Mouse (Mus musculus): ENCODE measurements at regions not wholly inside any gene's neighbourhood (a gene's known extent, or its start where the extent isn't known, plus 50 kb on each side); places are given as distances from the start of the nearest gene placed in this dataset.

DNA sequence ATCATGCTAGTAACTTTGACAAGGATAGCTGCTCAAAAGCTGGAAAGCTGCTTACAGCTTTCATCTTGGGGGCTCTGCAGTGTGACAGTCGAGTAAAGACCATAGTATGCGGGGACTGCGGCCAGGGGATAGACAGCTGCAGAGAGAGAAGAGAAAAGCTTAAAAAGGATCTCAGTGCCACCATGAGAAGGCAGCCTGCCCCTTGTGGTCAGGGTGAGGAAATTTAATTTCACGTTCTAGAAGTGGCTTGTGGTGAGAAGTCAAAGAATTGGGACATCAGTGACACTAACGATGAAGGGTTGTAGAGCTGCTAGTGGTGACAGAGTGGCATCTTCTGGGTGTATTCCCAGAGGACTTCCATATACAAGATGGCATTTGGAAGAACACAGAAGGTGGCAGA, 116.7 kb upstream of the Ttc29 start:
- Histone ChIP-seq H3K4me1 (no peaks in the 10 kb centered on the region), H3K4me3 (no peak overlapping the region), H3K9ac (no peak overlapping the region), H3K9me3 (no peaks in the 10 kb centered on the region), H3K27me3 (replicated peaks) (no peaks in the 10 kb centered on the region), H3K36me3 (no peaks in the 10 kb centered on the region), H3K27ac (no peak overlapping the region), H3K4me2 (replicated peaks) (no peak overlapping the region)
- ATAC-seq (ENCODE audit: low FRiP score, low read depth) = no peak
- WGBS = 71% methylated on average over 5 of the region's 5 CpGs

DNA sequence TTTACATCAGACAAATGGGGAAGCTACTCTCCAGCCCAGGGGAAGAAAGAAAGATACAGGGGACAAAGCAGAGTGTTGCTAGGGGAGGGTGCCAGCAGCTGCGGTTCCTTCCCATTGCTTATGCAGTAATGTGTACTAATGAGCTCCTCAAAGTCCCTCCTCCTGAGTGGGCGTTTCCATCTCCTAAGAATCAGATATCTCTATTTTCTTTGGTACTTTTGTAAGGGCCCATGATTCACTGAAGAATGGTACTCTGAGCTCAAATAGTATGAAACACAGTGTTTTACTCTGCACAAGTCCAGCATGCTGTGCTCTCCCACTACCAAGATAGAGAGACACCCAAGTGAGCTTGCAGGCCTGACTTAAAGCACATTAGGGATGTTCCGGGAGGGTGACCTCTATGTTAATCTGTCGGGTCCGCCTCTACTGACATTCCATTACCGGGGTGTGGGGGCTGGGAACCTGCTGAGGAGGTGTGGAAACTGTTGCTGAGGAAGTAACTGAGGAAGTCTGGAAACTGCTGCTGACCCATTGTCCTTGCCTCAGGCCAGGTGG, 114.8 kb upstream of the Ttc29 start:
- peak; percentile 79 for ATAC-seq (ENCODE audit: low FRiP score, low read depth)
- H3K27me3 ChIP-seq (replicated peaks) = no peaks in the 10 kb centered on the region
- no peak overlapping the region for H3K9ac ChIP-seq
- H3K4me3 ChIP-seq = no peak overlapping the region
- H3K9me3 ChIP-seq = no peaks in the 10 kb centered on the region
- no peak overlapping the region for H3K27ac ChIP-seq
- H3K4me1 ChIP-seq = no peaks in the 10 kb centered on the region
- WGBS = 26% methylated on average over 6 of the region's 6 CpGs
- H3K36me3 ChIP-seq = no peaks in the 10 kb centered on the region
- H3K4me2 ChIP-seq (replicated peaks) = no peak overlapping the region

DNA sequence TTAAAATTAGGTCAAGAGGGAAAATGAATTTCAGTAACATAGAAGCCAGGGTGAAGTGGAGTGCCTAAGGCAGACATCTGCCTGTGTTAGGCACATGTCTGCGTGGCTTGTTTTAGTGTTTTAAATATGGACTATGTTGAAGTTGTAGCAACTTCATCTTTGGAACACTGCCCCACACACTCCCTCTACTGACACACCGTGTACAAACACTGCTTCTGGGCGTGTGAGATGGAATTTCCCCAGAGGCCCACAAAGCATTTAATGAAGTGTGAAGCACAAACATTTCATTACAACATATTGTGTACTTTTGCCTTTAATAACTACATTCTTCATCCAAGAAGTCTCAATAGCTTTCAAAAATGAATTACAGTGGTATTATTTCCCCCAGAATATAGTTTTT, 114.0 kb upstream of the Ttc29 start:
- H3K4me1 ChIP-seq = no peaks in the 10 kb centered on the region
- no peak overlapping the region for H3K4me2 ChIP-seq (replicated peaks)
- no peaks in the 10 kb centered on the region for H3K27me3 ChIP-seq (replicated peaks)
- no peaks in the 10 kb centered on the region for H3K9me3 ChIP-seq
- 65% methylated on average over 3 of the region's 3 CpGs for WGBS
- no peak overlapping the region for H3K4me3 ChIP-seq
- H3K9ac ChIP-seq = no peak overlapping the region
- no peak for ATAC-seq (ENCODE audit: low FRiP score, low read depth)
- H3K36me3 ChIP-seq = no peaks in the 10 kb centered on the region
- no peak overlapping the region for H3K27ac ChIP-seq

DNA sequence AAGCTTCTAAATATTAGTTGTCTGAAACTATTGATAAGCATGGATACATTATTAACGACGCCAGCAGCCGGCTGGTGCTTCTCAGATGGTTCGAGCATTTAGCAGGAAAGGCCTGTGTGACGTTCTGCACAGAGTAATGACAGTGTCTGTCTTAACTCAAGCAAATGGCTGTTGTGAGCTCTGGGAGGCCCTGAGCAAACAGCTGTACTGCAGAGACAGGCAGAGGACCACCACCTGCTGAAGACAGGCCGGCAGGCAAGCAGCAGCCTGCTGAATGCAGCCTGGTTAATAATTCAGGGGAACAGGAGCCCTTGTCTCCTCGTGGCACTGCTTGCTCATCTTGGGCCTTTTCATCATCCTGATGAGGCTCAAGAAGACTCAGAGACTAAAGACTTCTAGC, 105.8 kb upstream of the Ttc29 start:
- no peaks in the 10 kb centered on the region for H3K36me3 ChIP-seq
- H3K27ac ChIP-seq = no peak overlapping the region
- H3K4me3 ChIP-seq = no peak overlapping the region
- no peaks in the 10 kb centered on the region for H3K4me1 ChIP-seq
- H3K9ac ChIP-seq = no peak overlapping the region
- H3K4me2 ChIP-seq (replicated peaks) = no peak overlapping the region
- WGBS = 50% methylated on average over 7 of the region's 7 CpGs
- H3K9me3 ChIP-seq = no peaks in the 10 kb centered on the region
- H3K27me3 ChIP-seq (replicated peaks) = no peaks in the 10 kb centered on the region
- ATAC-seq (ENCODE audit: low FRiP score, low read depth) = no peak

DNA sequence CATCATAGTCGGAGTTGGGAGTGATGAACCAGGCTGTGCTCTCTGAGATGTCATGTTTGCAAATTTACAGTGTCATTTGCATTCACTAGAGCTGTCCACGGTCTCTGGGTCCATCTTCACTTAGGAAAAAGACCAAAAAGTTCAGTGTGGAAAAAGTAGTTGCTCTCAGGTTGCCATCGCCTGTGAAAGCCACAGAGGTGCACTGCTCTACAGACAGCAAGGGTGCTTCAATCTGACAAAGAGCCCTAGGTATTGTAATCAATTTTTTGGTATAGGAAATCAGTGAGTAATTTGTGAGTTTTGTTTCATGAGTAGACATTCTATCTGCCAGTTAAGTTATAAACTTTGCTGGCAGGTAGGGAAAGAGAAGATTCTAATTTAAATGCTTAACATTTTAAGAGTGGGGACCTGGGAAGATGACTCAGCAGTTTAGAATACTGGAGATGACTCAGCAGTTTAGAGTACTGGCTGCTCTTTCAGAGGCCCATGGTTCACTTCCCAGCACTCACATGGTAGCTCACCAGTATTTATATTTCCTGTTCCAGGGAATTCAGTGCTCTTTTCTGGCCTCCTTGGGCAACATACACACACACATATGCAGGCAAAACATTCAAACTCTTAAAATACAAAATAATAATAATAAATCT, 103.0 kb upstream of the Ttc29 start:
- ATAC-seq (ENCODE audit: low FRiP score, low read depth) = no peak
- H3K4me1 ChIP-seq = no peaks in the 10 kb centered on the region
- no peak overlapping the region for H3K4me2 ChIP-seq (replicated peaks)
- no peaks in the 10 kb centered on the region for H3K9me3 ChIP-seq
- H3K27me3 ChIP-seq (replicated peaks) = no peaks in the 10 kb centered on the region
- 86% methylated on average over 3 of the region's 3 CpGs for WGBS
- H3K4me3 ChIP-seq = no peak overlapping the region
- H3K9ac ChIP-seq = no peak overlapping the region
- H3K27ac ChIP-seq = no peak overlapping the region
- H3K36me3 ChIP-seq = no peaks in the 10 kb centered on the region

DNA sequence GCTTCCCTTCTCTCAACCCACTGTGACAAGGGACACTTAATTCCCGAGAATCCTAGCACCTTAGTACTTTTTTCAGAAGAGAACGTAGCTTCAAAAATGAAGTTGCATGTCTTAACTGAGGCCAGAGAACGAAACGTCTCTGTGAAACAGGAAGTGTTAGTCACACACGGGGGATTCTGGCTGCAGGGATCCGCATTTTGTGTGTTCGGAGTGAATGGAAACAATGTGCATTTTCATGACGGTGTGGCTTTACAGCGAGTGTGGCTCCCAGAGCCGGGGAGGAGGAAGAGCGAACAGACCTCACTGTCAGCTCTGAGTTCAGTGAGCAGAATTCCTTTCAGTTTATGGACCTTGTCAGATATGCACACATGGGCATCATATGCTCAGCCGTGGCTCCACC, 100.0 kb upstream of the Ttc29 start:
- no peaks in the 10 kb centered on the region for H3K36me3 ChIP-seq
- H3K9ac ChIP-seq = no peak overlapping the region
- no peaks in the 10 kb centered on the region for H3K9me3 ChIP-seq
- no peak overlapping the region for H3K4me3 ChIP-seq
- no peak overlapping the region for H3K27ac ChIP-seq
- no peaks in the 10 kb centered on the region for H3K4me1 ChIP-seq
- H3K4me2 ChIP-seq (replicated peaks) = 0 out of 2 replicates have a peak overlapping the region, but pooled peaks have one; percentile 2
- no peak for ATAC-seq (ENCODE audit: low FRiP score, low read depth)
- no peaks in the 10 kb centered on the region for H3K27me3 ChIP-seq (replicated peaks)
- WGBS = 51% methylated on average over 12 of the region's 12 CpGs

DNA sequence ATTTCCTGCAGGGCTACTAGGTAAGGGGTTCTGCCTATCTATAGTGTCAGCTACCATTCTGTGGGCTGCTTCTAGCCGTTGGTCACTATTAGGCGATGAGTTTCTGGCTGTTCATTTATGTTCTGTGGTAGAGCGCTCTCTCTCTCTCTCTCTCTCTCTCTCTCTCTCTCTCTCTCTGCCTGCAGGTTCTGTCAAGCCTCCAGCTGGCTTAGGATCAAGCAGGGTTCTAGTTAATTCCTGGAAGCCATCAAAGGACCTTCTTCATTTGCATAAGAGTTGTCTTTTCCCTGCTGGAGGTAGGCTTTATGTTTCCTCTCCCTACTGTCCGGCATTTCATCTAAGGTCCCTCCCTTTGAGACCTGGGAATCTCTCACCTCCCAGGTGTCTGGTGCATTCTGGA, 98.6 kb upstream of the Ttc29 start:
- no peak overlapping the region for H3K4me2 ChIP-seq (replicated peaks)
- H3K4me3 ChIP-seq = no peak overlapping the region
- H3K9ac ChIP-seq = no peak overlapping the region
- ATAC-seq (ENCODE audit: low FRiP score, low read depth) = no peak
- no peak overlapping the region for H3K27ac ChIP-seq
- no peaks in the 10 kb centered on the region for H3K4me1 ChIP-seq
- H3K36me3 ChIP-seq = no peaks in the 10 kb centered on the region
- 39% methylated on average over 4 of the region's 4 CpGs for WGBS
- no peaks in the 10 kb centered on the region for H3K27me3 ChIP-seq (replicated peaks)
- H3K9me3 ChIP-seq = no peaks in the 10 kb centered on the region

DNA sequence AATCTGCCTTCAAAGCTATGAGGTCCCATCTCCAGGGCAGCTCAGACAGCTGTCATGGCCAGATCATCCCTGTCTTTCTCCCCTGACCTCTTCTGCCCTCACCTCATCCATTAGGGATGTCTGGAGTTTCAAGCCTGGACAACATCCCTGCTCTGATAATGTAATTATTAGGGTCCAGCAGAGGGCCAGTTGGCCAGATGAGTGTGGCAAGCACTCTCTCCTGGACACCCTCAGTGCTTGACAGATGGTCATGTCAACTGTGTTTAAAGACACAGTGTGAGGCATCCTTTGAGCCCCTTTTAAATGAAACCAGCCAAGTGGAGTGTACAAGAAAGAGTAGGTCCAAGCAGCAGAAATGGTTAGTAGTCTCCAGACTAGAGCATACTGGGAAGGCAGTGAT, 95.9 kb upstream of the Ttc29 start:
- Histone ChIP-seq H3K4me2 (replicated peaks) (no peak overlapping the region), H3K4me1 (no peaks in the 10 kb centered on the region), H3K27ac (no peak overlapping the region), H3K4me3 (no peak overlapping the region), H3K9ac (no peak overlapping the region), H3K9me3 (no peaks in the 10 kb centered on the region), H3K27me3 (replicated peaks) (no peaks in the 10 kb centered on the region), H3K36me3 (no peaks in the 10 kb centered on the region)
- no peak for ATAC-seq (ENCODE audit: low FRiP score, low read depth)

DNA sequence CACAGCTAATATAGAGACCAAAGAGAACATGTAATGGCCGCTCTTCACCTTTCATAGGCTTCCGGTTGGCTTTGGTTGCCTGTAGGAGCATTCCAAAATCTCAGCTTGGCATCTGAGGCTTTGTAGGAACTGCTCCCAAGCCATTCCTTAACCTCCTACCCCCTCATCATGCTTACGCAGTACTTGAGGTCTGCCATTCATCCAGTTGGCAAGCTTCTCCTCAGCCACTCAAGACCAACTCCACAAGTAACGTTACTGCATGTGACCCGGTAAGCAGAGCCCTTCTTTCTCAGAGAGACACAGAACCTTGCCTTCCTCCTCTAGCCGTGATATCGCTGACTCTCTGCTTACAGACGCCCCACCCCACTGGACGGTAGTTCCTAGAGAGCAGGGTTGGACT, 94.6 kb upstream of the Ttc29 start:
- ATAC-seq (ENCODE audit: low FRiP score, low read depth) = no peak
- Histone ChIP-seq H3K27me3 (replicated peaks) (no peaks in the 10 kb centered on the region), H3K4me1 (no peaks in the 10 kb centered on the region), H3K9ac (no peak overlapping the region), H3K4me3 (no peak overlapping the region), H3K36me3 (no peaks in the 10 kb centered on the region), H3K27ac (no peak overlapping the region), H3K4me2 (replicated peaks) (no peak overlapping the region), H3K9me3 (no peaks in the 10 kb centered on the region)
- 94% methylated on average over 9 of the region's 9 CpGs for WGBS

DNA sequence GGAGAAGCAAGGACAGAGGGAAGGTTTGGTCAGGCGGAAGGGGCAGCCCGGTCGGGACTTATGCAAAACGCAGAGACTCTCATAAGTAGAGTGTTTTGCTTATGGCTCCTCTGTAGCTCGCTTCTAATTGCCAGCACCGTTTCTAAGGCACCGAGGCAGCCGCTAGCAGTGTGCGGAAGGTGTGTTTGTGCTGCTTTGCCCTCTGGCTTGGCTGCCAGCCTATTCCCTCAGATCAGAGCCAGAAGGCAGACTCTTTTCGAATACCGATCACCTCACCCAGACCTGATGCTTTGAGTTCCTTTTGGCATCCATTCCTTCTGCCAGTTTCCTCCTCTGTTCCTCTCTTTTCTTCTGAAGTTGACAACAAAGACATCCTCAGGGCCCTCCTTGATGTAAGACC, 93.4 kb upstream of the Ttc29 start:
- Histone ChIP-seq H3K27ac (no peak overlapping the region), H3K9ac (no peak overlapping the region), H3K4me2 (replicated peaks) (no peak overlapping the region), H3K36me3 (no peaks in the 10 kb centered on the region), H3K4me3 (no peak overlapping the region), H3K27me3 (replicated peaks) (no peaks in the 10 kb centered on the region), H3K4me1 (no peaks in the 10 kb centered on the region), H3K9me3 (no peaks in the 10 kb centered on the region)
- no peak for ATAC-seq (ENCODE audit: low FRiP score, low read depth)
- WGBS = 77% methylated on average over 11 of the region's 11 CpGs

DNA sequence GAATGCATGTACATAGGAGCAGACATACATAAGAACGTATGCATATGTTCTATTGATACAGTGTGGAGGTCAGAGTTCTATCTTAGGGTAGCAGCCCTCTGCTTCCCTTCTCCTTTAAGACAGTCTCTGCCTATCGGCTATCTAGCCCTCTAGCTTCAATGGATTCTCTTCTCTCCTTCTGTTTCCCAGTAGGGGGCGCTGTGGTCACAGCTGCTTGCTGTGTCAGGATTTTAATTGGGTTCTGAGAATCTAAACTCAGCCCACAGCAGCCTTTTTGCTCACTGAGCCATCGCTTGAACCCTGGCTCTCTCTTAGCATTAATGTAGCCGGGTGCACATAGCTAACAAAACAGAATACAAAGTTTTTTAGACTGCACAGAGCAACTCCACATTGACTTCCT, 88.8 kb upstream of the Ttc29 start:
- Histone ChIP-seq H3K4me2 (replicated peaks) (no peak overlapping the region), H3K27ac (no peak overlapping the region), H3K4me3 (no peak overlapping the region), H3K36me3 (no peaks in the 10 kb centered on the region), H3K9me3 (no peaks in the 10 kb centered on the region), H3K27me3 (replicated peaks) (no peaks in the 10 kb centered on the region), H3K9ac (no peak overlapping the region), H3K4me1 (no peaks in the 10 kb centered on the region)
- ATAC-seq (ENCODE audit: low FRiP score, low read depth) = no peak
- 52% methylated on average over 5 of the region's 5 CpGs for WGBS

DNA sequence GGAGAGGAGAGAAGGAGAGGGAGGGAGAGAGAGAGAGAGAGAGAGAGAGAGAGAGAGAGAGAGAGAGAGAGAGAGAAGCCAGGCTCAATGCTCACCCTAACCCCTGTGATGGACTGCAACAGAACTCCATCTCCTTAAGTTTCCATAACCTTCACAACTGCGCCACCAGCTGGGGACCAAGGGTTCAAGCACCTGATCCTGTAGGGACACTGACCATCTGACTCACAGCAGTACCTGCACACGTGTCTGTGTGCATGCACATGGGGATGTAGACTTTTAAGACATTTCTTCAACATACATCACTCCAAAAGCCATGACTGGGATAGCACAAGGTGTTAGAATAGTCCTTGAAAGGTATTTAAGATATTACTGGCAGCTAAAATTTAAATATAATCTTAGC, 85.2 kb upstream of the Ttc29 start:
- 18% methylated on average over 2 of the region's 2 CpGs for WGBS
- ATAC-seq (ENCODE audit: low FRiP score, low read depth) = no peak
- no peaks in the 10 kb centered on the region for H3K36me3 ChIP-seq

DNA sequence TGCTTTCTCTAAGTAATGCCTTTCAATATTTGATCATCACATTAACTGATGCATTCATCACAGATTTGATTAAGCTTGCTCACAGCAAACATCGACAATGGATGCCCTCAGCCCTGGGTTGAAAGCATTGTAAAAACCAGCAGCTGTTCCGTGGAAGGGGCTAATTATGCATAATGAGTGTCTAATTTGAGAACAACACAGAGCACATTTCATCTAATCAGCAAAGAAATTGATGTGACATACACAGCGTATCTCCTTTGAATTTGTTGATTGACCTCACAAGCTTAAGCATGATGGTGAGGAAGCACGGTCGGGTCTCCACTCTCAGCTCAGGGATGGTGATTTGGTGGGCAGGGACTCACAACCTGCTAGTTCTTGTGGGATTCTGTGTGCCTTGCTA, 84.0 kb upstream of the Ttc29 start:
- ATAC-seq (ENCODE audit: low FRiP score, low read depth) = peak; percentile 37; the same call in 1 of the 2 replicates
- no peaks in the 10 kb centered on the region for H3K9me3 ChIP-seq
- WGBS = 32% methylated on average over 5 of the region's 5 CpGs

More for the DNA sequence above, 85.2 kb upstream of the Ttc29 start:
- Histone ChIP-seq H3K27ac (no peak overlapping the region), H3K4me2 (replicated peaks) (no peak overlapping the region), H3K9me3 (no peaks in the 10 kb centered on the region), H3K4me3 (no peak overlapping the region), H3K9ac (no peak overlapping the region), H3K4me1 (no peaks in the 10 kb centered on the region), H3K27me3 (replicated peaks) (no peaks in the 10 kb centered on the region)

More for the DNA sequence above, 84.0 kb upstream of the Ttc29 start:
- Histone ChIP-seq H3K4me1 (no peaks in the 10 kb centered on the region), H3K36me3 (no peaks in the 10 kb centered on the region), H3K27me3 (replicated peaks) (no peaks in the 10 kb centered on the region), H3K4me2 (replicated peaks) (no peak overlapping the region), H3K27ac (no peak overlapping the region), H3K9ac (no peak overlapping the region), H3K4me3 (no peak overlapping the region)
